Mouse (Mus musculus) CH12.LX (cell line): ENCODE measurements around the gene Efna1. TPM values are rescaled to one million over a fixed set of nuclear protein-coding genes. Genes with fewer than 3 reads are reported as not detected.
A peak's percentile ranks its signal among the peaks of the same experiment; 100 is the strongest.

Experiments used
- DNase-seq: peaks from one replicate; pipeline ENCODE4 v3.0.0-alpha.2; 2013; ENCODE audit errors: extremely low read depth
- H3K27ac ChIP-seq: 2 replicates; pipeline ENCODE4 v1.5.1; 2012; ENCODE audit warnings: low read depth, mild to moderate bottlenecking, control low read depth, moderate library complexity; ENCODE audit not compliant: insufficient read depth
- H3K27me3 ChIP-seq: replicated peaks from 2 replicates; pipeline ENCODE3; 2012; ENCODE audit warnings: inconsistent platforms
- H3K36me3 ChIP-seq, 2 experiments: replicated peaks in 1 of 2; 2 replicates each; pipeline versions ENCODE3 to v1.6.1; 2012; ENCODE audit warnings: inconsistent platforms in 1 of 2, low read length in 1 of 2, mild to moderate bottlenecking in 1 of 2, mixed read lengths in 1 of 2, moderate library complexity in 1 of 2; ENCODE audit not compliant: control insufficient read depth in 1 of 2, insufficient read depth in 1 of 2
- H3K4me1 ChIP-seq, 2 experiments: 2 replicates each; pipeline ENCODE4 v1.6.1; 2012; ENCODE audit warnings: inconsistent platforms in 1 of 2, moderate library complexity in 1 of 2; ENCODE audit not compliant: insufficient read depth in 2 of 2, control insufficient read depth in 1 of 2
- H3K4me2 ChIP-seq: 2 replicates; pipeline ENCODE4 v1.6.1; 2012; ENCODE audit warnings: low read depth, mild to moderate bottlenecking, control low read depth; ENCODE audit not compliant: poor library complexity, insufficient read depth, severe bottlenecking
- H3K4me3 ChIP-seq, 3 experiments: fragments of 150-350 bp in 1 of 3; sonication (generic) in 1 of 3; replicated peaks in 1 of 3; 2 replicates each; pipeline versions ENCODE3 to v1.5.1; 2011 to 2012; ENCODE audit warnings: low read depth in 2 of 3, low read length in 2 of 3, mild to moderate bottlenecking in 2 of 3, moderate library complexity in 2 of 3, control low read depth in 1 of 3, improper control_type of control experiment in 1 of 3, inconsistent platforms in 1 of 3, mixed read lengths in 1 of 3; ENCODE audit not compliant: poor library complexity in 1 of 3
- H3K79me2 ChIP-seq: replicated peaks from 2 replicates; pipeline ENCODE4 v1.6.1; 2012; ENCODE audit warnings: mild to moderate bottlenecking, moderate library complexity; ENCODE audit not compliant: control insufficient read depth, poor library complexity, insufficient read depth, severe bottlenecking; ENCODE audit errors: extremely low read depth
- H3K9ac ChIP-seq: 2 replicates; pipeline ENCODE4 v1.6.1; 2012; ENCODE audit warnings: low read depth, mild to moderate bottlenecking, control low read depth, moderate library complexity; ENCODE audit not compliant: insufficient read depth
- H3K9me3 ChIP-seq: replicated peaks from 2 replicates; pipeline ENCODE3; 2012; ENCODE audit warnings: low read length, inconsistent platforms, mixed read lengths
- BHLHE40 ChIP-seq: IDR thresholded peaks from 2 replicates; pipeline ENCODE4 v1.6.1; 2011; ENCODE audit warnings: mild to moderate bottlenecking, low read depth, low read length, improper control_type of control experiment
- CHD1 ChIP-seq: IDR thresholded peaks from 2 replicates; pipeline ENCODE4 v1.6.1; 2012; ENCODE audit warnings: low read depth, low read length, improper control_type of control experiment, inconsistent platforms
- EP300 ChIP-seq: IDR thresholded peaks from 2 replicates; pipeline ENCODE4 v1.6.1; 2011; ENCODE audit warnings: low read length, improper control_type of control experiment
- ETS1 ChIP-seq: conservative IDR thresholded peaks from 2 replicates; pipeline ENCODE4 v1.6.1; 2012; ENCODE audit warnings: low read depth, mild to moderate bottlenecking, inconsistent platforms, low read length, improper control_type of control experiment, moderate library complexity
- JUND ChIP-seq: conservative IDR thresholded peaks from 2 replicates; pipeline ENCODE4 v1.6.1; 2011; ENCODE audit warnings: low read depth, low read length, improper control_type of control experiment
- KAT2A ChIP-seq: IDR thresholded peaks from 2 replicates; pipeline ENCODE4 v1.6.1; 2012; ENCODE audit warnings: low read length, improper control_type of control experiment, inconsistent platforms; ENCODE audit not compliant: insufficient replicate concordance
- MAFK ChIP-seq: IDR thresholded peaks from 2 replicates; pipeline ENCODE4 v1.6.1; 2011; ENCODE audit warnings: low read length, improper control_type of control experiment; ENCODE audit not compliant: insufficient replicate concordance
- MAZ ChIP-seq: IDR thresholded peaks from 2 replicates; pipeline ENCODE4 v1.6.1; 2012; ENCODE audit warnings: low read depth, mild to moderate bottlenecking, inconsistent platforms, low read length, improper control_type of control experiment, moderate library complexity
- MEF2A ChIP-seq: IDR thresholded peaks from 2 replicates; pipeline ENCODE4 v1.6.1; 2014; ENCODE audit warnings: low read depth, mild to moderate bottlenecking, inconsistent platforms, low read length, improper control_type of control experiment, borderline replicate concordance
- MXI1 ChIP-seq: IDR thresholded peaks from 2 replicates; pipeline ENCODE4 v1.6.1; 2011; ENCODE audit warnings: mild to moderate bottlenecking, low read depth, low read length, improper control_type of control experiment
- MYC ChIP-seq: IDR thresholded peaks from 2 replicates; pipeline ENCODE4 v1.6.1; 2011; ENCODE audit warnings: low read depth, mild to moderate bottlenecking, improper control_type of control experiment, low read length
- PAX5 ChIP-seq: IDR thresholded peaks from 2 replicates; pipeline ENCODE4 v1.6.1; 2012; ENCODE audit warnings: low read length, inconsistent platforms, mixed read lengths
- RAD21 ChIP-seq: IDR thresholded peaks from 2 replicates; pipeline ENCODE4 v1.6.1; 2011; ENCODE audit warnings: low read depth, mild to moderate bottlenecking, low read length, improper control_type of control experiment, moderate library complexity
- RCOR1 ChIP-seq: conservative IDR thresholded peaks from 2 replicates; pipeline ENCODE4 v1.6.1; 2012; ENCODE audit warnings: low read depth, mild to moderate bottlenecking, inconsistent platforms, low read length, improper control_type of control experiment
- SIN3A ChIP-seq: IDR thresholded peaks from 2 replicates; pipeline ENCODE4 v1.6.1; 2012; ENCODE audit warnings: low read length, improper control_type of control experiment, inconsistent platforms
- SMC3 ChIP-seq: IDR thresholded peaks from 2 replicates; pipeline ENCODE4 v1.6.1; 2011; ENCODE audit warnings: low read depth, low read length, improper control_type of control experiment
- TCF12 ChIP-seq: IDR thresholded peaks from 2 replicates; pipeline ENCODE4 v1.6.1; 2014; ENCODE audit warnings: low read depth, mild to moderate bottlenecking, inconsistent platforms, low read length, improper control_type of control experiment
- USF1 ChIP-seq: IDR thresholded peaks from 2 replicates; pipeline ENCODE4 v1.6.1; 2014; ENCODE audit warnings: low read depth, mild to moderate bottlenecking, inconsistent platforms, low read length, improper control_type of control experiment
- USF2 ChIP-seq: conservative IDR thresholded peaks from 2 replicates; pipeline ENCODE4 v1.6.1; 2011; ENCODE audit warnings: low read depth, low read length, improper control_type of control experiment
- ZKSCAN1 ChIP-seq: IDR thresholded peaks from 2 replicates; pipeline ENCODE4 v1.6.1; 2012; ENCODE audit warnings: low read depth, inconsistent platforms, low read length, improper control_type of control experiment, borderline replicate concordance
- dilution Hi-C: fragments of 300-500 bp; cut with MboI; formaldehyde crosslinking; loops from 2 replicates; pipeline ENCODE4 v1.14.3; 2020; ENCODE audit warnings: low sequenced_read_pairs; ENCODE audit not compliant: extremely low pct_unique_long_range_greater_than_20kb, extremely low pct_ligation_motif_present
- in situ Hi-C: fragments of 300-500 bp; cut with MboI; formaldehyde crosslinking; loops from 3 replicates; pipeline ENCODE4 v1.14.3; 2019; ENCODE audit warnings: low sequenced_read_pairs, low pct_ligation_motif_present, low pct_unique_long_range_greater_than_20kb, mixed read lengths
- polyA plus RNA-seq: library from polyadenylated mRNA; unstranded; fragments of >175 nt; gene quantifications from 2 replicates; pipeline ENCODE4 v1.2.1, GENCODE M21; 2012; ENCODE audit warnings: low read depth; ENCODE audit not compliant: insufficient read length
- total RNA-seq, 2 experiments: library from RNA; depleted of rRNA; stranded (reverse); fragments of 300-350 nt in 1 of 2; fragments of >200 nt in 1 of 2; gene quantifications; 2 replicates each; pipeline ENCODE4 v1.2.3; 2012 to 2014

Efna1 gene
- total and polyA plus RNA-seq, 3 experiments = 0.70 to 0.93 (median 0.71) TPM

DNA sequence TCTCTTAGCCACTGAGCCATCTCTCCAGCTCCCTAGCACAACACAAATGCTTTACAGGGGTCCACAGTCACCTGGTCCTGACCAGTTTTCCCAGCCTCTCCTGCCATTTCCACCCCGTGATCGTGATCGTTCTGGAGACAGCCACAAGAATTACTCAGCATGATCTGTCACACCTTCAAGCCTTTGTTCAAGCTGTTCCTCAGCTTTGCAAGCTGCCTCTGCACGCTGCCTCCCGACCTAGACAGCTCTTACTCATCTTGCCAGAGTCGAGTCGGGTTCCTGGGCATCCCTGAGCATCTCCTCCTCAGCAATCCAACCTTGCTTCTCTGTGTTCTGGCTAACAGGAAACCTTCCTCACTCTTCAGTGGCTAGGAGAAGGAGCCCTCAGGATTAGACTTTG lies 21.9 kb downstream of the Efna1 start, which contains the start of gene Dpm3:
Gene Dpm3, plus strand, starts transcription at position 283 of the 400 bp plus-strand sequence.
- H3K4me2 ChIP-seq = peak within 1 kb of the TSS; percentile 81; the same call in 1 of the 2 replicates
- no peak within 1 kb of the TSS for H3K9ac ChIP-seq
- H3K27ac ChIP-seq = no peak within 1 kb of the TSS
- H3K4me3 ChIP-seq = no peak within 1 kb of the TSS
- H3K36me3 ChIP-seq = no peaks in the 10 kb centered on the region
- DNase-seq = no peak
- TF ChIP-seq MYC = no peak
- no peak for TF ChIP-seq CHD1
- no peak for TF ChIP-seq KAT2A
- TF ChIP-seq ETS1 = no peak
- no peak for TF ChIP-seq EP300
- no peak for TF ChIP-seq USF2
- no peak for TF ChIP-seq PAX5
- TF ChIP-seq JUND = no peak
- no peak for TF ChIP-seq TCF12
- TF ChIP-seq RCOR1 = no peak
- dilution Hi-C loops (no loop called here), in situ Hi-C loops (no loop called here)
- peaks cover 6 to 19% of the 10 kb centered on the region in 2 experiments for H3K4me1 ChIP-seq
- peaks cover 2% of the 10 kb centered on the region for H3K27me3 ChIP-seq
- peaks cover 2% of the 10 kb centered on the region for H3K9me3 ChIP-seq
- H3K79me2 ChIP-seq = no peaks in the 10 kb centered on the region

DNA sequence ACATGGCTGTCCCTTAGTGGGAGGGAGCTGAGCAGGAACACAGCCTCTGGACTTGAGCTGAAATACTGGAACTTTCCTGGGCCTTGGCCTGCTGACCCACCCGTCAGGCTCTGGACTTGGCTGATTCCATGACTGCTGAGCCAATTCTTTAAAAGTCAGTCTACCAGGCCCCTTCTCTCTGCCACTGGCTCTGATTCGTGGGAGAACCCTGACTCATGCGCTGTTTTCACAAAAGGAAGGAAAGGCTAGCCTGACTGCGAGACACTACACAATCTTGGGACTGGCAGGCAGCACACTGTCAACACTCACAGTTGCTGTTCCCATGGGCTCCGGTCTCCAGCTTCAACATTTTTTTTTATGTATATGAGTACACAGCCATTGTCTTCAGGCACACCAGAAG lies 24.8 kb downstream of the Efna1 start:
- H3K9ac ChIP-seq = no peak overlapping the region
- peaks cover 5% of the 10 kb centered on the region for H3K9me3 ChIP-seq
- dilution Hi-C loops (no loop called here), in situ Hi-C loops (no loop called here)
- peaks cover 11 to 32% of the 10 kb centered on the region in 2 experiments for H3K4me1 ChIP-seq
- H3K27me3 ChIP-seq = peaks cover 2% of the 10 kb centered on the region
- no peak for TF ChIP-seq JUND
- TF ChIP-seq MYC = no peak
- no peak for TF ChIP-seq RCOR1
- TF ChIP-seq MAZ = no peak
- no peak for TF ChIP-seq MXI1
- no peak for TF ChIP-seq USF1
- TF ChIP-seq ZKSCAN1 = no peak
- TF ChIP-seq TCF12 = no peak
- TF ChIP-seq MAFK = no peak
- no peak for TF ChIP-seq SMC3
- no peak for TF ChIP-seq RAD21
- no peak for TF ChIP-seq BHLHE40
- TF ChIP-seq SIN3A = no peak
- no peak for TF ChIP-seq MEF2A
- TF ChIP-seq, all 38 proteins: peak for 0
- Histone ChIP-seq H3K36me3 (no peaks in the 10 kb centered on the region), H3K27ac (no peak overlapping the region), H3K79me2 (no peaks in the 10 kb centered on the region), H3K4me3 (no peak overlapping the region), H3K4me2 (no peak overlapping the region)
- no peak for DNase-seq
